Mouse (Mus musculus) hindbrain, postnatal 0 days (tissue): Measurements from ENCODE around the gene Ezh1. TPM values are rescaled to one million over a fixed set of nuclear protein-coding genes. Genes with fewer than 3 reads are reported as not detected.
A peak's percentile ranks its signal among the peaks of the same experiment; 100 is the strongest.

Experiments
- ATAC-seq: fragments of 200-750 bp; cut with Nextera tagmentation; 2 replicates; pipeline ENCODE4 v1.8.0; 2017; ENCODE audit warnings: mild to moderate bottlenecking, moderate TSS enrichment, moderate library complexity
- DNase-seq: peaks from one replicate; pipeline ENCODE4 v3.0.0-alpha.2; 2015; ENCODE audit warnings: low spot score
- H3K27ac ChIP-seq: fragments of 300-500 bp; sonication (generic); 2 replicates; pipeline ENCODE4 v1.5.1; 2014; ENCODE audit warnings: mild to moderate bottlenecking
- H3K27me3 ChIP-seq: fragments of 300-500 bp; sonication (generic); 2 replicates; pipeline ENCODE4 v1.6.1; 2014; ENCODE audit warnings: low read length, mixed read lengths; ENCODE audit not compliant: insufficient read depth
- H3K36me3 ChIP-seq: fragments of 300-500 bp; sonication (generic); 2 replicates; pipeline ENCODE4 v1.6.1; 2014; ENCODE audit warnings: low read length, mixed read lengths; ENCODE audit not compliant: insufficient read depth
- H3K4me1 ChIP-seq: fragments of 300-500 bp; sonication (generic); 2 replicates; pipeline ENCODE4 v1.6.1; 2014; ENCODE audit warnings: antibody characterized with exemption, low read length, mixed read lengths; ENCODE audit not compliant: insufficient read depth
- H3K4me2 ChIP-seq: fragments of 300-500 bp; sonication (generic); 2 replicates; pipeline ENCODE4 v1.6.1; 2014; ENCODE audit warnings: low read depth, mild to moderate bottlenecking, low read length, moderate library complexity, mixed read lengths
- H3K4me3 ChIP-seq: fragments of 300-500 bp; sonication (generic); 2 replicates; pipeline ENCODE4 v1.5.1; 2014; ENCODE audit warnings: low read length
- H3K9ac ChIP-seq: fragments of 300-500 bp; sonication (generic); replicated peaks from 2 replicates; pipeline ENCODE4 v1.6.1; 2014; ENCODE audit warnings: mild to moderate bottlenecking, low read length, moderate library complexity, mixed read lengths
- H3K9me3 ChIP-seq: fragments of 300-500 bp; sonication (generic); 2 replicates; pipeline ENCODE4 v1.6.1; 2016; ENCODE audit warnings: low read length, mixed read lengths
- CTCF ChIP-seq: IDR thresholded peaks from 2 replicates; pipeline ENCODE4 v1.5.1; 2016; ENCODE audit warnings: antibody characterized with exemption, control low read depth, low read depth
- WGBS: fragments of 180-500 bp; shearing (Covaris S2); extraction: QIAGEN DNeasy Blood & Tissue Kit; methylation state at CpG from one replicate; pipeline ENCODE4 v1.1.7; 2014; 5-methylcytosine and 5-hydroxymethylcytosine counted together
- polyA plus RNA-seq: library from polyadenylated mRNA; unstranded; fragments of >200 nt; fragmentation: Nextera tagmentation; extraction: Ambion mirVana; gene quantifications from 2 replicates; pipeline ENCODE4 v1.2.1, GENCODE M21; 2015
- total RNA-seq: library from RNA; depleted of rRNA; stranded (reverse); fragments of >200 nt; gene quantifications from 2 replicates; pipeline ENCODE4 v1.2.3, GENCODE M21; 2014; rRNA removed

The Ezh1 gene
- total RNA-seq, result 26.7 and 27.6 TPM in 2 replicates
- polyA plus RNA-seq, result 20.1 and 22.2 TPM in 2 replicates

- H3K27ac ChIP-seq, result peak within 1 kb of the TSS; percentile 62
- H3K4me1 ChIP-seq, result no peaks in the 10 kb centered on the region
- peak; percentile 96 for ATAC-seq
- TF ChIP-seq CTCF, result peak; percentile 55
- H3K4me3 ChIP-seq, result peak within 1 kb of the TSS; percentile 72
- H3K9ac ChIP-seq, result peak within 1 kb of the TSS; percentile 66
- 2% methylated on average over 55 of the region's 56 CpGs for WGBS
- H3K36me3 ChIP-seq, result no peaks in the 10 kb centered on the region
- H3K9me3 ChIP-seq, result no peaks in the 10 kb centered on the region
- no peaks in the 10 kb centered on the region for H3K27me3 ChIP-seq
- H3K4me2 ChIP-seq, result peak within 1 kb of the TSS; percentile 72
- DNase-seq, result peak; percentile 92
Observed at GRCm38 (mm10) chr11:101226065-101226701, at the start of gene Ezh1. Ezh1 (minus strand) TSS chr11:101226463.

GRCm38 (mm10) chr11:101275309-101275708 is 49.0 kb upstream of the Ezh1 start:
- no peak overlapping the region for H3K27ac ChIP-seq
- no peak for TF ChIP-seq CTCF
- DNase-seq, result no peak
- H3K27me3 ChIP-seq, result no peaks in the 10 kb centered on the region
- no peak for ATAC-seq
- no peak overlapping the region for H3K4me2 ChIP-seq
- peaks cover 18% of the 10 kb centered on the region for H3K4me1 ChIP-seq
- no peak overlapping the region for H3K4me3 ChIP-seq
- H3K9me3 ChIP-seq, result no peaks in the 10 kb centered on the region
- WGBS, result 66% methylated on average over 4 of the region's 4 CpGs
- H3K9ac ChIP-seq, result no peak overlapping the region
- no peaks in the 10 kb centered on the region for H3K36me3 ChIP-seq

- 83% methylated on average over 3 of the region's 3 CpGs for WGBS
- Histone ChIP-seq H3K27me3 (no peaks in the 10 kb centered on the region), H3K36me3 (no peaks in the 10 kb centered on the region), H3K9ac (no peak overlapping the region), H3K27ac (no peak overlapping the region), H3K4me2 (no peak overlapping the region), H3K4me3 (no peak overlapping the region), H3K4me1 (peaks cover 9% of the 10 kb centered on the region), H3K9me3 (no peaks in the 10 kb centered on the region)
- ATAC-seq (no peak), DNase-seq (no peak)
- no peak for TF ChIP-seq CTCF
Observed at GRCm38 (mm10) chr11:101272446-101272845, 46.2 kb upstream of the Ezh1 start.

- 40% methylated on average over 10 of the region's 10 CpGs for WGBS
Observed at GRCm38 (mm10) chr11:101269577-101270116, 43.4 kb upstream of the Ezh1 start.

GRCm38 (mm10) chr11:101265906-101266305 is 39.6 kb upstream of the Ezh1 start:
- H3K4me3 ChIP-seq, result no peak overlapping the region
- no peak for ATAC-seq
- H3K9ac ChIP-seq, result no peak overlapping the region
- 23% methylated on average over 6 of the region's 6 CpGs for WGBS
- peak overlapping the region; percentile 53 for H3K4me2 ChIP-seq
- no peak overlapping the region for H3K27ac ChIP-seq
- no peak for TF ChIP-seq CTCF
- no peak for DNase-seq
- H3K27me3 ChIP-seq, result peaks cover 15% of the 10 kb centered on the region
- no peaks in the 10 kb centered on the region for H3K36me3 ChIP-seq
- H3K9me3 ChIP-seq, result no peaks in the 10 kb centered on the region
- peaks cover 9% of the 10 kb centered on the region for H3K4me1 ChIP-seq

More at GRCm38 (mm10) chr11:101269577-101270116, 43.4 kb upstream of the Ezh1 start:
- Histone ChIP-seq H3K9ac (no peak overlapping the region), H3K9me3 (no peaks in the 10 kb centered on the region), H3K36me3 (no peaks in the 10 kb centered on the region), H3K4me3 (no peak overlapping the region), H3K27me3 (peaks cover 4% of the 10 kb centered on the region; the same call in 1 of the 2 replicates), H3K27ac (peak overlapping the region; percentile 67; the same call in 1 of the 2 replicates), H3K4me1 (peaks cover 8% of the 10 kb centered on the region), H3K4me2 (0 out of 2 replicates have a peak overlapping the region, but pooled peaks have one; percentile 5)
- DNase-seq (peak; percentile 64), ATAC-seq (0 out of 2 replicates have a peak, but pooled peaks have one; percentile 66)
- no peak for TF ChIP-seq CTCF

GRCm38 (mm10) chr11:101264954-101265471 is 38.8 kb upstream of the Ezh1 start:
- Histone ChIP-seq H3K27ac (no peak overlapping the region), H3K36me3 (no peaks in the 10 kb centered on the region), H3K4me2 (peak overlapping the region; percentile 53), H3K4me1 (peaks cover 18% of the 10 kb centered on the region), H3K9me3 (no peaks in the 10 kb centered on the region), H3K27me3 (peaks cover 15% of the 10 kb centered on the region), H3K4me3 (peak overlapping the region; percentile 29), H3K9ac (peak overlapping the region; percentile 25; the same call in 1 of the 2 replicates)
- WGBS, result 3% methylated on average over 31 of the region's 31 CpGs
- ATAC-seq (no peak), DNase-seq (peak; percentile 11)
- TF ChIP-seq CTCF, result no peak

GRCm38 (mm10) chr11:101263989-101264280 is 37.7 kb upstream of the Ezh1 start:
- Histone ChIP-seq H3K4me1 (peaks cover 20% of the 10 kb centered on the region), H3K27ac (no peak overlapping the region), H3K27me3 (peaks cover 15% of the 10 kb centered on the region), H3K9ac (no peak overlapping the region), H3K36me3 (0 out of 2 replicates have a peak, but pooled peaks cover 1% of the 10 kb centered on the region), H3K9me3 (no peaks in the 10 kb centered on the region), H3K4me3 (no peak overlapping the region), H3K4me2 (no peak overlapping the region)
- DNase-seq, result no peak
- 11% methylated on average over 3 of the region's 3 CpGs for WGBS
- ATAC-seq, result no peak
- no peak for TF ChIP-seq CTCF
